Mouse (Mus musculus) kidney, embryonic 16.5 days (tissue): ENCODE measurements at regions not wholly inside any gene's neighbourhood (a gene's known extent, or its start where the extent isn't known, plus 50 kb on each side); places are given as distances from the start of the nearest gene placed in this dataset.

Source experiments
- ATAC-seq: fragments of 200-750 bp; cut with Nextera tagmentation; 2 replicates; pipeline ENCODE4 v1.8.0; 2017; ENCODE audit warnings: moderate TSS enrichment; ENCODE audit not compliant: low FRiP score, low TSS enrichment
- H3K27ac ChIP-seq: fragments of 300-500 bp; sonication (generic); 2 replicates; pipeline ENCODE4 v1.5.1; 2014; ENCODE audit warnings: low read length
- H3K27me3 ChIP-seq: fragments of 300-500 bp; sonication (generic); 2 replicates; pipeline ENCODE4 v1.6.1; 2014; ENCODE audit warnings: low read length, control low read depth, mixed read lengths; ENCODE audit not compliant: insufficient read depth
- H3K36me3 ChIP-seq: fragments of 300-500 bp; sonication (generic); 2 replicates; pipeline ENCODE4 v1.6.1; 2014; ENCODE audit warnings: low read length, control low read depth, mixed read lengths; ENCODE audit not compliant: insufficient read depth
- H3K4me1 ChIP-seq: fragments of 300-500 bp; sonication (generic); 2 replicates; pipeline ENCODE4 v1.6.1; 2014; ENCODE audit warnings: low read length, control low read depth, mixed read lengths; ENCODE audit not compliant: insufficient read depth
- H3K4me2 ChIP-seq: fragments of 300-500 bp; sonication (generic); replicated peaks from 2 replicates; pipeline ENCODE4 v1.6.1; 2014; ENCODE audit warnings: low read depth, low read length
- H3K4me3 ChIP-seq: fragments of 300-500 bp; sonication (generic); 2 replicates; pipeline ENCODE4 v1.5.1; 2014; ENCODE audit warnings: mild to moderate bottlenecking, low read length
- H3K9ac ChIP-seq: fragments of 300-500 bp; sonication (generic); replicated peaks from 2 replicates; pipeline ENCODE4 v1.6.1; 2014; ENCODE audit warnings: low read length
- H3K9me3 ChIP-seq: fragments of 300-500 bp; sonication (generic); 2 replicates; pipeline ENCODE4 v1.6.1; 2016; ENCODE audit warnings: low read length, control low read depth
- WGBS: fragments of 180-500 bp; shearing (Covaris S2); extraction: QIAGEN DNeasy Blood & Tissue Kit; methylation state at CpG from one replicate; pipeline ENCODE4 v1.1.7; 2014; 5-methylcytosine and 5-hydroxymethylcytosine counted together

DNA sequence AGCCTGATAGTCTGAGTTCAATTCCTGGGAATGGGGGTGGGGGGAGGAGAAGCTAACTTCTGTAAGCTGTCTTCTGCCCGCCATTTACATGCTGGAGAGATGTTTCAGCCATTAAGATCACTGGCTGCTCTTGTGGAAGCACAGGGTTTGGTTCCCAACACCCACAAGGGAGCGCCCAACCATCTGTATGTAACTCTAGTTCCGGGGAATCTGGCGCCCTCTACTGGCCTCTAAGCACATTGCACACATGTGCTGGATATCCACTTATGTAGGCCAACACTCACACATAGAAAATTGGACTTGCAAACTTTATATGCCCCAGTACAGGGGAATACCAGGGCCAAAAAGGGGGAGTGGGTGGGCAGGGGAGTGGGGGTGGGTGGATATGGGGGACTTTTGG lies 126.9 kb downstream of the Postn start:
- Histone ChIP-seq H3K27ac (no peak overlapping the region), H3K36me3 (no peaks in the 10 kb centered on the region), H3K4me3 (no peak overlapping the region), H3K4me2 (no peak overlapping the region), H3K4me1 (no peaks in the 10 kb centered on the region), H3K9ac (no peak overlapping the region), H3K9me3 (0 out of 2 replicates have a peak, but pooled peaks cover 4% of the 10 kb centered on the region), H3K27me3 (no peaks in the 10 kb centered on the region)
- 69% methylated on average over 4 of the region's 4 CpGs for WGBS
- no peak for ATAC-seq

DNA sequence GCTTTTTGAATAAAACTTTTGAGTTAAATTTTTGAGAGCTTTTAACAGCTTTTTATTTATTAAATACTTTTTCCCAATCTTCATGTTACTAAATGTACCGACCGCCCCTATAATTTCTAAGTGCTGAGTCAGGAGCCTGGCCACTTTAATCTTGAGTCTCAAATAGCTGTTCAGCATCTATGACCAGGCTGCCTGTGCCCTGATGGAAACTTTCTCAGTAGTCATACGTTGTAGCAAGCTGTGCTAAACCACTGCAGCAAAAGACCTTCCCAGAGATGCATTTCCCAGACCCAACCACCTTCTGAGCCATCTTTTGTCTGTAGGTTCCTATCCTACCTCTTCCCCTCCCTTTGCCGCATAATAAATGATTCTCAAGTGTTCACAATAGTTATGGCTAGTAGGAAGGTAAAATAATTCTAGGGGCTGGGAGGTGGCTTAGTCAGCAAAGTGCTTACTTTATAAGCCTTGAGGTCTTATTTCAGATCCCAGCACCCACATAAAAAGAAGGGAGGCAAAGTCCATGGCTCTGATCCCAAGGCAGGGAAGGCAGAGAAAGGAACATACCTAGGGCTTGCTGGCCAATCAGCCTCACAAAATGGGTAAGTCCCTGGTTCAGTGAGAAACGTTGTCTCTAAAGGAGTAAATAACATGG lies 129.5 kb downstream of the Postn start:
- Histone ChIP-seq H3K4me1 (no peaks in the 10 kb centered on the region), H3K27me3 (no peaks in the 10 kb centered on the region), H3K4me2 (no peak overlapping the region), H3K9me3 (0 out of 2 replicates have a peak, but pooled peaks cover 4% of the 10 kb centered on the region), H3K4me3 (no peak overlapping the region), H3K27ac (no peak overlapping the region), H3K9ac (no peak overlapping the region), H3K36me3 (no peaks in the 10 kb centered on the region)
- ATAC-seq, result no peak
- WGBS, result 84% methylated on average over 5 of the region's 5 CpGs

DNA sequence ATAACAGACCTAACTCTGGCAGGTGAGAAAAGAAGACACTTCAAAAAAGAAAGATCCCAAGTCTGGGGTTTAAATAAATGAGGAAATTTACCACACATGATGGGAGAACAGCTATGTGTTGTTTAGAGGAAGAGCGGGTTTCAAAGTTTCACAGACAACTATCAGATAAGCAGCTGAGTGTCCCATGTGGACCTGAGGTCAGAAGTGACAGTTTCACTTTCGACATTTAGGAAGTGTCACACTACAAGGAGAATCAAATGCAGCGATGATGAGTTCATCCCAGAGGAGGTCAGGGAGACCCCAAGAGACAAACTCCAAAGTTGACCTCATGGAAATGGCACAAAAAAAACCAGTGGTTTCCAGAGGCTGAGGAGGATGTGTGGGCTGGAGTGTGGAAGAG lies 132.7 kb downstream of the Postn start:
- H3K4me1 ChIP-seq, result no peaks in the 10 kb centered on the region
- H3K4me3 ChIP-seq, result no peak overlapping the region
- H3K9ac ChIP-seq, result no peak overlapping the region
- no peaks in the 10 kb centered on the region for H3K27me3 ChIP-seq
- no peak for ATAC-seq
- no peaks in the 10 kb centered on the region for H3K9me3 ChIP-seq
- no peaks in the 10 kb centered on the region for H3K36me3 ChIP-seq
- no peak overlapping the region for H3K4me2 ChIP-seq
- no peak overlapping the region for H3K27ac ChIP-seq
- WGBS, result 74% methylated on average over 3 of the region's 3 CpGs

DNA sequence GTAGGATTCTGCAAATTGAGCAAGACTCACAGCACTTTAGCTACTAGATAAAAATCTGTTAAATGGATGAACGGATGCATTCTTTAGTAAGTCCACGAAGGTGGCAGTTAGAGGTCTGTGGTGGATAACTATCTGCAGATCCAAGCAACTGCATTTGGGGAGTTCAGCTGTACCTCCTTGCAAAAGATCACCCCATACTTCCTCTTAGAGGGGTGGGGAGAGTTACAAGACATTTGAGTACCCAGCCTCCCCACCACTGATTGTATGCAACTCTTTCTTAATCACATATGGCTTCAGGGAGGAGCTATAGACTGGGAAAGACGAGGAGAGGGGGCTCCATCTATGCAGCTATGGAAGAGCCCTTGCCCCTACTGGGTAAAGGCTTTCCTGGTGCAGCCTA lies 144.1 kb downstream of the Postn start:
- Histone ChIP-seq H3K36me3 (no peaks in the 10 kb centered on the region), H3K27ac (no peak overlapping the region), H3K9me3 (no peaks in the 10 kb centered on the region), H3K9ac (no peak overlapping the region), H3K4me1 (no peaks in the 10 kb centered on the region), H3K4me3 (no peak overlapping the region), H3K27me3 (no peaks in the 10 kb centered on the region), H3K4me2 (no peak overlapping the region)
- 69% methylated on average over 3 of the region's 3 CpGs for WGBS
- ATAC-seq, result no peak

DNA sequence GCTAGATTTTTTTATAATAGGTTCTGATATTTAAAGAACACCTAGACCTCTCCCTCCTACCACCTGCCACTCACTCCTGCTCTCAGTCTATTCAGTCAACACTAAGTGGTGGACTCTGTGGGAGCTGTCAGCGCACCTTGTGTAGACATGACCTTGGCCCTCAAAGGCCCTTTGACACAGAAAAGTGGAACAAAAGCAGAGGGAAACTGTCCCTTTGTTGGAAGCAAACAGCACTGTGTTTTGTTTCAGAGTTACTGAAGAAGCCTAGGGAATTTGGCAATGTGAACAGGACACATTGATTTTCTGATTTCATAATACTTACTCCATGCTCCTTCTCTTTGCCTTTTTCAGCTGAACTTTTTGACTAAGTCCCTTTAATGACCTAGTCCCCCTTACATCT lies 146.7 kb downstream of the Postn start:
- Histone ChIP-seq H3K4me1 (no peaks in the 10 kb centered on the region), H3K9me3 (no peaks in the 10 kb centered on the region), H3K9ac (no peak overlapping the region), H3K4me2 (no peak overlapping the region), H3K27ac (no peak overlapping the region), H3K4me3 (no peak overlapping the region), H3K27me3 (no peaks in the 10 kb centered on the region), H3K36me3 (no peaks in the 10 kb centered on the region)
- no peak for ATAC-seq
- 66% methylated on average over 1 of the region's 1 CpGs for WGBS

DNA sequence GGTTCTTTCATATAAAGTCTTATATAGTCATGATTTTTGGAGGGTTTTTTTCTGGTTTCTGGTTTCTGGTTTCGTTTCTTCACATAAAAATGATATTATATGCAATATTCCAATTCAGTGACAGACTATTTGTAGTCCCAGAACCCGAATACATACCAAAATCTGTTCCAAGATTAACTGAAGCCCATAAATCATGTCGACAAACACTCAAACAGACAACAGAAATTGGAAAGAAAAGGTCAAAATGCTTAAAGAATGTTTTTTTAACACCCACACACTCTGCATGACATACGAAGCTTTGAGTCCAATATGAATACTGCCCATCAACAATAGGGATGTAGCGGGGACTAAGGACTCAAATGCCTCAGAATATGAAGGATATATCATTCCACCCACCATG lies 148.0 kb downstream of the Postn start:
- WGBS, result 64% methylated on average over 5 of the region's 5 CpGs
- Histone ChIP-seq H3K27ac (no peak overlapping the region), H3K4me3 (no peak overlapping the region), H3K27me3 (no peaks in the 10 kb centered on the region), H3K4me1 (no peaks in the 10 kb centered on the region), H3K9me3 (no peaks in the 10 kb centered on the region), H3K9ac (no peak overlapping the region), H3K4me2 (no peak overlapping the region), H3K36me3 (no peaks in the 10 kb centered on the region)
- ATAC-seq, result no peak

DNA sequence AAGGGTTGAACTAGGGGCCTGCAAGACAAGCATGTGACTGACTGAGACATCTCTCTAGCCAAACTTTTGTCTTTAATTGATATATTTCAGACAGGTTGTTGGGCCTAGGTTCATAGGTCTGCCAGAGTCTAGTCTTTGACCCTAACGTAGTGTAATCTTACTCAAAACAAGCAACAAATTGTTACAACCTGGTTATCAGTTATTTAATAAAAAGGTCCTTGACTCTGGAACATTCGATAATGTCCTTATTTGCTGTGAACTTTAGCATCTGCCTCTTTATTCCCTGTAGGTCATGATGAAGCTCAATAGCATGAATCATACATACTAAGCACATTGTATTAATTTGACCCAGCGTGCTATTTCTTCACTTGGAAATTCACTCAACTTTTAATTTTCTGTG lies 156.3 kb downstream of the Postn start:
- Histone ChIP-seq H3K4me1 (no peaks in the 10 kb centered on the region), H3K9ac (no peak overlapping the region), H3K4me3 (no peak overlapping the region), H3K4me2 (no peak overlapping the region), H3K36me3 (no peaks in the 10 kb centered on the region), H3K27me3 (no peaks in the 10 kb centered on the region), H3K27ac (no peak overlapping the region), H3K9me3 (peaks cover 5% of the 10 kb centered on the region; the same call in 1 of the 2 replicates)
- 86% methylated on average over 3 of the region's 3 CpGs for WGBS
- ATAC-seq, result no peak

DNA sequence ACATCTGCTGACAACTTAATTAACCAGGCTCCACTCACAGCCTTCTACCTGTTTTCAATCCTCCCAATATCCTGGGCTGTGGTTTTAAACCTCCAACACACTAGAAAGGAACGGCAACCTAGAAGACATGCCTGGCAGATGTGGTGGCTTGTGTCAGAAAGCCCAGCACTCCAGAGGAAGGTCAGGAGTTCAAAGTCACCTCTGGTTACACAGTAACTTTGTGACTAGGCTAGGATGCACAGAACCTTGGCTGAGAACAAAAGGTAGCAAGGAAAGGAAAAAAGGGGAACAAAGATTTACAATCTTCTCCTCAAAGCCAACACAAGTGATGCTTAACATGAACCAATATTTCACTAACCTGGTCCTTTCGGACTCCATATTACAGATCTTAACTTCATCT lies 161.8 kb downstream of the Postn start:
- 71% methylated on average over 2 of the region's 2 CpGs for WGBS
- Histone ChIP-seq H3K9me3 (peaks cover 11% of the 10 kb centered on the region), H3K4me3 (no peak overlapping the region)

DNA sequence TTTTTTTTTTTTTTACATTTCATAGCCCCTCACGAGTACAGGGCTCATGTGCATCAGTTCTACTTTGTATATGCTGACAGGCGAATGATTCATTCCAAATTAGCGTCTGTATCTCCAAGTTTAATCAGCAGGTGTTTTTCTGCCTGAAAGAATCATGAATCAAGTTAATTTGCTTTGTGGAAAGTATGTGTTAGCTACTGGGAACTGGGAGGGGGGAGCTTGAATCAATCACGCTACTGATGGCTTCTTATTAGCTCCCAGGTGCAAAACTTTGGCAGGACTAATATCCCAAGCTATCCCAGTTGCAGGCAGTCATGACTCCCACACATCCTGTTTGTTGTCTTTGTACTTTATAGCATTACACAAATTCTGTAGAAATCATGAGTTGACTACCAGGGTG lies 165.7 kb downstream of the Postn start:
- Histone ChIP-seq H3K27me3 (no peaks in the 10 kb centered on the region), H3K4me1 (peaks cover 7% of the 10 kb centered on the region; the same call in 1 of the 2 replicates), H3K27ac (no peak overlapping the region), H3K4me3 (no peak overlapping the region), H3K9me3 (peaks cover 6% of the 10 kb centered on the region), H3K9ac (no peak overlapping the region), H3K4me2 (no peak overlapping the region), H3K36me3 (no peaks in the 10 kb centered on the region)
- ATAC-seq, result no peak; the same call in 1 of the 2 replicates
- 26% methylated on average over 4 of the region's 4 CpGs for whole genome bisulfite sequencing

More for the DNA sequence above, 161.8 kb downstream of the Postn start:
- Histone ChIP-seq H3K4me1 (peaks cover 7% of the 10 kb centered on the region; the same call in 1 of the 2 replicates), H3K36me3 (no peaks in the 10 kb centered on the region), H3K27me3 (no peaks in the 10 kb centered on the region), H3K27ac (no peak overlapping the region), H3K9ac (no peak overlapping the region), H3K4me2 (no peak overlapping the region)
- no peak for ATAC-seq

DNA sequence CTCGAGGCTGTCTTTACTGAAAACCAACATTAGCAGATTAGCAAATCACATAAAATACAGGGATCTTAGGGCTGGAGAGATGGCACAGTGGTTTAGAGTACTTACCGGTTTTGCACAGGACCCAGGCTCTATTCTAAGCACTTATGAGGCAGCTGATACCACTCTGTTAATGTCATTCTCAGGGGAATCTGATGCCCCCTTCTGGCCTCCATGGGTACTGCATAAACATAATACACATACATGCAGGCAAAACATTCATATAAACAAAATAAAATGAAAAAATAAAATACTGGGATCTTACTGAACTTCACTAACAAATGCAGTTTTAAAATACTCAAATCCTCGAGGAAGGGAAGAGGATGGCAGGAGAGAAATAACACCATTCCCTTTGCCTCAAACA lies 164.3 kb upstream of the Supt20 start:
- no peak overlapping the region for H3K4me3 ChIP-seq
- no peak for ATAC-seq
- H3K27me3 ChIP-seq, result no peaks in the 10 kb centered on the region
- H3K4me1 ChIP-seq, result peaks cover 7% of the 10 kb centered on the region; the same call in 1 of the 2 replicates
- no peak overlapping the region for H3K4me2 ChIP-seq
- WGBS, result 89% methylated on average over 3 of the region's 3 CpGs
- H3K9ac ChIP-seq, result no peak overlapping the region
- peaks cover 6% of the 10 kb centered on the region for H3K9me3 ChIP-seq
- no peaks in the 10 kb centered on the region for H3K36me3 ChIP-seq
- no peak overlapping the region for H3K27ac ChIP-seq
